Mouse (Mus musculus) CH12.LX (cell line): ENCODE measurements around the gene Mob3c.

Experiments
- CTCF ChIP-seq, 2 experiments: IDR thresholded peaks in 1 of 2; conservative IDR thresholded peaks in 1 of 2; 2 replicates each; pipeline ENCODE4 v1.5.1; 2011 to 2012; ENCODE audit warnings: low read depth in 2 of 2, low read length in 2 of 2, improper control_type of control experiment in 1 of 2, inconsistent platforms in 1 of 2, mild to moderate bottlenecking in 1 of 2, moderate library complexity in 1 of 2
- EP300 ChIP-seq: IDR thresholded peaks from 2 replicates; pipeline ENCODE4 v1.6.1; 2011; ENCODE audit warnings: low read length, improper control_type of control experiment
- KAT2A ChIP-seq: IDR thresholded peaks from 2 replicates; pipeline ENCODE4 v1.6.1; 2012; ENCODE audit warnings: low read length, improper control_type of control experiment, inconsistent platforms; ENCODE audit not compliant: insufficient replicate concordance
- MYC ChIP-seq: IDR thresholded peaks from 2 replicates; pipeline ENCODE4 v1.6.1; 2011; ENCODE audit warnings: low read depth, mild to moderate bottlenecking, improper control_type of control experiment, low read length
- POLR2A ChIP-seq: IDR thresholded peaks from 2 replicates; pipeline ENCODE4 v1.6.1; 2011; ENCODE audit warnings: low read depth, mild to moderate bottlenecking, improper control_type of control experiment, low read length
- POLR2AphosphoS2 ChIP-seq: IDR thresholded peaks from 2 replicates; pipeline ENCODE4 v1.6.1; 2011; ENCODE audit warnings: low read depth, low read length, improper control_type of control experiment
- SIN3A ChIP-seq: IDR thresholded peaks from 2 replicates; pipeline ENCODE4 v1.6.1; 2012; ENCODE audit warnings: low read length, improper control_type of control experiment, inconsistent platforms
- TCF12 ChIP-seq: IDR thresholded peaks from 2 replicates; pipeline ENCODE4 v1.6.1; 2014; ENCODE audit warnings: low read depth, mild to moderate bottlenecking, inconsistent platforms, low read length, improper control_type of control experiment
- UBTF ChIP-seq: IDR thresholded peaks from 2 replicates; pipeline ENCODE4 v1.6.1; 2012; ENCODE audit warnings: low read depth, mild to moderate bottlenecking, inconsistent platforms, low read length, improper control_type of control experiment, moderate library complexity
- USF1 ChIP-seq: IDR thresholded peaks from 2 replicates; pipeline ENCODE4 v1.6.1; 2014; ENCODE audit warnings: low read depth, mild to moderate bottlenecking, inconsistent platforms, low read length, improper control_type of control experiment
- USF2 ChIP-seq: conservative IDR thresholded peaks from 2 replicates; pipeline ENCODE4 v1.6.1; 2011; ENCODE audit warnings: low read depth, low read length, improper control_type of control experiment
- ZMIZ1 ChIP-seq: IDR thresholded peaks from 2 replicates; pipeline ENCODE4 v1.6.1; 2012; ENCODE audit warnings: low read depth, mild to moderate bottlenecking, inconsistent platforms, low read length, improper control_type of control experiment
- ZNF384 ChIP-seq: IDR thresholded peaks from 2 replicates; pipeline ENCODE4 v1.6.1; 2012; ENCODE audit warnings: low read depth, low read length, improper control_type of control experiment, inconsistent platforms

GRCm38 (mm10) chr4:115812326-115812725 is 15.6 kb upstream of the Mob3c start:
- no peak for TF ChIP-seq POLR2A
- no peak for TF ChIP-seq POLR2AphosphoS2
- no peak for TF ChIP-seq USF2
- TF ChIP-seq CTCF (conservative IDR thresholded peaks at IDR 0.05 in 1 of 2, IDR thresholded peaks at IDR 0.05 in 1 of 2; ENCODE audit: low read depth in 2 of 2, low read length in 2 of 2) = no peak
- no peak for TF ChIP-seq MYC
- TF ChIP-seq USF1 = no peak
- TF ChIP-seq ZNF384 = no peak
- TF ChIP-seq KAT2A = no peak
- no peak for TF ChIP-seq TCF12
- no peak for TF ChIP-seq UBTF
- TF ChIP-seq SIN3A = no peak
- no peak for TF ChIP-seq ZMIZ1
- TF ChIP-seq EP300 = no peak
